Mouse (Mus musculus): ENCODE measurements at regions not wholly inside any gene's neighbourhood (a gene's known extent, or its start where the extent isn't known, plus 50 kb on each side); places are given as distances from the start of the nearest gene placed in this dataset.

- Histone ChIP-seq H3K9me3 (ENCODE audit: control insufficient read depth, low read length) (no peaks in the 10 kb centered on the region), H3K36me3 (ENCODE audit: control insufficient read depth, insufficient read depth, low read length) (no peaks in the 10 kb centered on the region), H3K27ac (replicated peaks in 1 of 2; ENCODE audit: control insufficient read depth in 1 of 2, insufficient read depth in 1 of 2, low read depth in 2 of 2, low read length in 2 of 2) (no peak overlapping the region), H3K9ac (ENCODE audit: low read length) (no peak overlapping the region), H3K27me3 (ENCODE audit: control insufficient read depth, insufficient read depth, low read length) (no peaks in the 10 kb centered on the region), H3K4me3 (ENCODE audit: control insufficient read depth in 1 of 2, insufficient read depth in 1 of 2, low read depth in 1 of 2, low read length in 2 of 2) (no peak overlapping the region), H3K4me1 (ENCODE audit: control insufficient read depth in 2 of 2, insufficient read depth in 2 of 2, low read length in 2 of 2) (no peaks in the 10 kb centered on the region), H3K4me2 (ENCODE audit: low read length) (no peak overlapping the region)
- no peak for ATAC-seq (ENCODE audit: insufficient number of reproducible peaks, insufficient read depth, low FRiP score, low read depth)
- WGBS = 82% methylated on average over 4 of the region's 4 CpGs
These were observed 232.4 kb upstream of the Sgcd start for GRCm38 (mm10) chr11:48221156-48221555.

GRCm38 (mm10) chr11:48219157-48219556 lies 230.4 kb upstream of the Sgcd start:
- Histone ChIP-seq H3K9ac (ENCODE audit: low read length) (no peak overlapping the region), H3K27me3 (ENCODE audit: control insufficient read depth, insufficient read depth, low read length) (no peaks in the 10 kb centered on the region), H3K4me3 (ENCODE audit: control insufficient read depth in 1 of 2, insufficient read depth in 1 of 2, low read depth in 1 of 2, low read length in 2 of 2) (no peak overlapping the region), H3K36me3 (ENCODE audit: control insufficient read depth, insufficient read depth, low read length) (no peaks in the 10 kb centered on the region), H3K27ac (replicated peaks in 1 of 2; ENCODE audit: control insufficient read depth in 1 of 2, insufficient read depth in 1 of 2, low read depth in 2 of 2, low read length in 2 of 2) (no peak overlapping the region), H3K4me2 (ENCODE audit: low read length) (no peak overlapping the region), H3K4me1 (ENCODE audit: control insufficient read depth in 2 of 2, insufficient read depth in 2 of 2, low read length in 2 of 2) (no peaks in the 10 kb centered on the region), H3K9me3 (ENCODE audit: control insufficient read depth, low read length) (no peaks in the 10 kb centered on the region)
- 57% methylated on average over 1 of the region's 1 CpGs for WGBS
- no peak for ATAC-seq (ENCODE audit: insufficient number of reproducible peaks, insufficient read depth, low FRiP score, low read depth)

GRCm38 (mm10) chr11:48216762-48217161 lies 228.0 kb upstream of the Sgcd start:
- no peaks in the 10 kb centered on the region for H3K4me1 ChIP-seq (ENCODE audit: control insufficient read depth in 2 of 2, insufficient read depth in 2 of 2, low read length in 2 of 2)
- ATAC-seq (ENCODE audit: insufficient number of reproducible peaks, insufficient read depth, low FRiP score, low read depth) = no peak
- H3K9me3 ChIP-seq (ENCODE audit: control insufficient read depth, low read length) = no peaks in the 10 kb centered on the region
- H3K4me2 ChIP-seq (ENCODE audit: low read length) = no peak overlapping the region
- H3K9ac ChIP-seq (ENCODE audit: low read length) = no peak overlapping the region
- H3K4me3 ChIP-seq (ENCODE audit: control insufficient read depth in 1 of 2, insufficient read depth in 1 of 2, low read depth in 1 of 2, low read length in 2 of 2) = no peak overlapping the region
- no peaks in the 10 kb centered on the region for H3K27me3 ChIP-seq (ENCODE audit: control insufficient read depth, insufficient read depth, low read length)
- H3K27ac ChIP-seq (replicated peaks in 1 of 2; ENCODE audit: control insufficient read depth in 1 of 2, insufficient read depth in 1 of 2, low read depth in 2 of 2, low read length in 2 of 2) = no peak overlapping the region
- 57% methylated on average over 2 of the region's 2 CpGs for WGBS
- H3K36me3 ChIP-seq (ENCODE audit: control insufficient read depth, insufficient read depth, low read length) = no peaks in the 10 kb centered on the region

- Histone ChIP-seq H3K9ac (ENCODE audit: low read length) (no peak overlapping the region), H3K36me3 (ENCODE audit: control insufficient read depth, insufficient read depth, low read length) (no peaks in the 10 kb centered on the region), H3K4me3 (ENCODE audit: control insufficient read depth in 1 of 2, insufficient read depth in 1 of 2, low read depth in 1 of 2, low read length in 2 of 2) (no peak overlapping the region), H3K9me3 (ENCODE audit: control insufficient read depth, low read length) (no peaks in the 10 kb centered on the region), H3K27me3 (ENCODE audit: control insufficient read depth, insufficient read depth, low read length) (no peaks in the 10 kb centered on the region), H3K27ac (replicated peaks in 1 of 2; ENCODE audit: control insufficient read depth in 1 of 2, insufficient read depth in 1 of 2, low read depth in 2 of 2, low read length in 2 of 2) (no peak overlapping the region), H3K4me2 (ENCODE audit: low read length) (no peak overlapping the region), H3K4me1 (ENCODE audit: control insufficient read depth in 2 of 2, insufficient read depth in 2 of 2, low read length in 2 of 2) (no peaks in the 10 kb centered on the region)
- ATAC-seq (ENCODE audit: insufficient number of reproducible peaks, insufficient read depth, low FRiP score, low read depth) = no peak
- 78% methylated on average over 4 of the region's 4 CpGs for WGBS
These were observed 197.8 kb upstream of the Sgcd start for GRCm38 (mm10) chr11:48186604-48187003.

- no peak for ATAC-seq (ENCODE audit: insufficient number of reproducible peaks, insufficient read depth, low FRiP score, low read depth)
These were observed 190.2 kb upstream of the Sgcd start for GRCm38 (mm10) chr11:48178943-48179342.

GRCm38 (mm10) chr11:48178174-48178573 lies 189.4 kb upstream of the Sgcd start:
- 24% methylated on average over 3 of the region's 3 CpGs for WGBS
- no peak for ATAC-seq (ENCODE audit: insufficient number of reproducible peaks, insufficient read depth, low FRiP score, low read depth)
- Histone ChIP-seq H3K9me3 (ENCODE audit: control insufficient read depth, low read length) (no peaks in the 10 kb centered on the region), H3K9ac (ENCODE audit: low read length) (no peak overlapping the region), H3K4me1 (ENCODE audit: control insufficient read depth in 2 of 2, insufficient read depth in 2 of 2, low read length in 2 of 2) (no peaks in the 10 kb centered on the region), H3K27me3 (ENCODE audit: control insufficient read depth, insufficient read depth, low read length) (no peaks in the 10 kb centered on the region), H3K36me3 (ENCODE audit: control insufficient read depth, insufficient read depth, low read length) (no peaks in the 10 kb centered on the region), H3K27ac (replicated peaks in 1 of 2; ENCODE audit: control insufficient read depth in 1 of 2, insufficient read depth in 1 of 2, low read depth in 2 of 2, low read length in 2 of 2) (no peak overlapping the region), H3K4me3 (ENCODE audit: control insufficient read depth in 1 of 2, insufficient read depth in 1 of 2, low read depth in 1 of 2, low read length in 2 of 2) (no peak overlapping the region), H3K4me2 (ENCODE audit: low read length) (no peak overlapping the region)

More at GRCm38 (mm10) chr11:48178943-48179342, 190.2 kb upstream of the Sgcd start:
- Histone ChIP-seq H3K9ac (ENCODE audit: low read length) (no peak overlapping the region), H3K9me3 (ENCODE audit: control insufficient read depth, low read length) (no peaks in the 10 kb centered on the region), H3K4me3 (ENCODE audit: control insufficient read depth in 1 of 2, insufficient read depth in 1 of 2, low read depth in 1 of 2, low read length in 2 of 2) (no peak overlapping the region), H3K4me2 (ENCODE audit: low read length) (no peak overlapping the region), H3K4me1 (ENCODE audit: control insufficient read depth in 2 of 2, insufficient read depth in 2 of 2, low read length in 2 of 2) (no peaks in the 10 kb centered on the region), H3K36me3 (ENCODE audit: control insufficient read depth, insufficient read depth, low read length) (no peaks in the 10 kb centered on the region), H3K27me3 (ENCODE audit: control insufficient read depth, insufficient read depth, low read length) (no peaks in the 10 kb centered on the region), H3K27ac (replicated peaks in 1 of 2; ENCODE audit: control insufficient read depth in 1 of 2, insufficient read depth in 1 of 2, low read depth in 2 of 2, low read length in 2 of 2) (no peak overlapping the region)

GRCm38 (mm10) chr11:48176451-48176850 lies 187.7 kb upstream of the Sgcd start:
- no peak for ATAC-seq (ENCODE audit: insufficient number of reproducible peaks, insufficient read depth, low FRiP score, low read depth)
- Histone ChIP-seq H3K4me3 (ENCODE audit: control insufficient read depth in 1 of 2, insufficient read depth in 1 of 2, low read depth in 1 of 2, low read length in 2 of 2) (no peak overlapping the region), H3K4me1 (ENCODE audit: control insufficient read depth in 2 of 2, insufficient read depth in 2 of 2, low read length in 2 of 2) (no peaks in the 10 kb centered on the region), H3K9ac (ENCODE audit: low read length) (no peak overlapping the region), H3K9me3 (ENCODE audit: control insufficient read depth, low read length) (no peaks in the 10 kb centered on the region), H3K36me3 (ENCODE audit: control insufficient read depth, insufficient read depth, low read length) (no peaks in the 10 kb centered on the region), H3K4me2 (ENCODE audit: low read length) (no peak overlapping the region), H3K27me3 (ENCODE audit: control insufficient read depth, insufficient read depth, low read length) (no peaks in the 10 kb centered on the region), H3K27ac (replicated peaks in 1 of 2; ENCODE audit: control insufficient read depth in 1 of 2, insufficient read depth in 1 of 2, low read depth in 2 of 2, low read length in 2 of 2) (no peak overlapping the region)
- 50% methylated on average over 4 of the region's 4 CpGs for WGBS

- Histone ChIP-seq H3K4me1 (ENCODE audit: control insufficient read depth in 2 of 2, insufficient read depth in 2 of 2, low read length in 2 of 2) (no peaks in the 10 kb centered on the region), H3K9ac (ENCODE audit: low read length) (no peak overlapping the region), H3K36me3 (ENCODE audit: control insufficient read depth, insufficient read depth, low read length) (no peaks in the 10 kb centered on the region), H3K4me2 (ENCODE audit: low read length) (no peak overlapping the region), H3K27me3 (ENCODE audit: control insufficient read depth, insufficient read depth, low read length) (no peaks in the 10 kb centered on the region), H3K4me3 (ENCODE audit: control insufficient read depth in 1 of 2, insufficient read depth in 1 of 2, low read depth in 1 of 2, low read length in 2 of 2) (no peak overlapping the region), H3K27ac (replicated peaks in 1 of 2; ENCODE audit: control insufficient read depth in 1 of 2, insufficient read depth in 1 of 2, low read depth in 2 of 2, low read length in 2 of 2) (no peak overlapping the region), H3K9me3 (ENCODE audit: control insufficient read depth, low read length) (no peaks in the 10 kb centered on the region)
- ATAC-seq (ENCODE audit: insufficient number of reproducible peaks, insufficient read depth, low FRiP score, low read depth) = no peak
- 71% methylated on average over 6 of the region's 6 CpGs for WGBS
These were observed 163.4 kb upstream of the Sgcd start for GRCm38 (mm10) chr11:48152219-48152618.
